Mouse (Mus musculus): ENCODE data around the gene Rnpepl1. TPM values are rescaled to one million over a fixed set of nuclear protein-coding genes. Genes with fewer than 3 reads are reported as not detected.

The Rnpepl1 gene
- polyA plus RNA-seq, 2 experiments, result 39.9 to 51.7 TPM

DNA sequence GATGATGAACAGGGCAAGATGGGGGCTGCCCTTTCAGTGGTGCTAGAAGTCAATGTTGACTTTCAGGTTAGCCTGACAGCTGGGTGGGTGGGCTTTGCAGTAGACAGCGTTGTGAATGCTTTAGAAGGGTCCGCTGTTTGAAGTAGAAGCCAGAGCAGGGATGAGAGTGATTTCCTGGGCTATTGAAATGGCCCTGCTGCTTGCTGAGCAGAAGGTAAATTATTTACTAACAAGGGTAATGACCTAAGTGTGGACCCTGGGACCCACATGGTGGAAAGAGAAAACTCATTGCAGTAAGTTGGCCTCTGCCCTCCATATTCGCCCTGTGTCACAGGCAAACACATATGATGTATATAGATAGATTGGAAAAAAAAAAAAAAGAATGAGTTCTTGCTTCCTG lies 25.9 kb downstream of the Rnpepl1 start:
- no peak overlapping the region for H3K27ac ChIP-seq (replicated peaks; ENCODE audit: low read depth, low read length)
- DNase-seq (ENCODE audit: low spot score), result no peak
- H3K9me3 ChIP-seq (ENCODE audit: control insufficient read depth, low read length), result peaks cover 7% of the 10 kb centered on the region; the same call in 1 of the 2 replicates
- no peaks in the 10 kb centered on the region for H3K27me3 ChIP-seq (ENCODE audit: control insufficient read depth, insufficient read depth, low read length)
- TF ChIP-seq POLR2A (IDR thresholded peaks at IDR 0.05; ENCODE audit: borderline replicate concordance, extremely low read depth, insufficient read depth, insufficient read length), result no peak
- H3K4me3 ChIP-seq (replicated peaks; ENCODE audit: low read length), result no peak overlapping the region
- H3K36me3 ChIP-seq (ENCODE audit: control insufficient read depth, insufficient read depth, low read length), result peaks cover 33% of the 10 kb centered on the region
- H3K4me2 ChIP-seq (replicated peaks; ENCODE audit: low read depth, low read length, severe bottlenecking), result no peak overlapping the region
- H3K4me1 ChIP-seq (ENCODE audit: control insufficient read depth, insufficient read depth, low read length), result peaks cover 13% of the 10 kb centered on the region
- no peak overlapping the region for H3K9ac ChIP-seq (ENCODE audit: low read depth, low read length, severe bottlenecking)
- no peak for ATAC-seq (ENCODE audit: low FRiP score, low read depth)
- WGBS, result 77% methylated on average over 3 of the region's 3 CpGs

DNA sequence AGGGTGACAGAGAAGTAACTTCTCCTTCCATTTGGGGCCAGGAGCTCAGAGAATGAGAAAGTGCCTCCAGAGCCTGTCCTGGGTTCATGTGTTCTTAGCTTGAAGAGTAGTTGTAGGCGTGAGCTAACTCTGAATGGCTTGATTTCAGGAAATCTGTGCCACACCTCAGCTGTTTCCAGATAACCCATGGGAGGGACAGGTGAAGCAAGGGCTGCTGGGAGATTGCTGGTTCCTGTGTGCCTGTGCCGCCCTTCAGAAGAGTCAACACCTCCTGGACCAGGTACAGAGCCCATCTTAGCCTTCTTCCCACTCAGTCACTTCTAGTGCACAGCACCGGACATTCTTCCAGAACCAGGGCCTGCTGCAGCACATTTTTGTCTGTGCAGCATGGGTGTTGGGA lies 27.2 kb downstream of the Rnpepl1 start:
- no peak overlapping the region for H3K9ac ChIP-seq (ENCODE audit: low read depth, low read length, severe bottlenecking)
- no peak overlapping the region for H3K4me3 ChIP-seq (replicated peaks; ENCODE audit: low read length)
- H3K27me3 ChIP-seq (ENCODE audit: control insufficient read depth, insufficient read depth, low read length), result no peaks in the 10 kb centered on the region
- TF ChIP-seq POLR2A (IDR thresholded peaks at IDR 0.05; ENCODE audit: borderline replicate concordance, extremely low read depth, insufficient read depth, insufficient read length), result no peak
- ATAC-seq (ENCODE audit: low FRiP score, low read depth) (no peak), DNase-seq (ENCODE audit: low spot score) (no peak)
- WGBS, result 91% methylated on average over 3 of the region's 3 CpGs
- peaks cover 47% of the 10 kb centered on the region for H3K36me3 ChIP-seq (ENCODE audit: control insufficient read depth, insufficient read depth, low read length)
- peaks cover 4% of the 10 kb centered on the region; the same call in 1 of the 2 replicates for H3K9me3 ChIP-seq (ENCODE audit: control insufficient read depth, low read length)
- H3K4me1 ChIP-seq (ENCODE audit: control insufficient read depth, insufficient read depth, low read length), result peaks cover 13% of the 10 kb centered on the region
- no peak overlapping the region for H3K4me2 ChIP-seq (replicated peaks; ENCODE audit: low read depth, low read length, severe bottlenecking)
- H3K27ac ChIP-seq (replicated peaks; ENCODE audit: low read depth, low read length), result no peak overlapping the region

DNA sequence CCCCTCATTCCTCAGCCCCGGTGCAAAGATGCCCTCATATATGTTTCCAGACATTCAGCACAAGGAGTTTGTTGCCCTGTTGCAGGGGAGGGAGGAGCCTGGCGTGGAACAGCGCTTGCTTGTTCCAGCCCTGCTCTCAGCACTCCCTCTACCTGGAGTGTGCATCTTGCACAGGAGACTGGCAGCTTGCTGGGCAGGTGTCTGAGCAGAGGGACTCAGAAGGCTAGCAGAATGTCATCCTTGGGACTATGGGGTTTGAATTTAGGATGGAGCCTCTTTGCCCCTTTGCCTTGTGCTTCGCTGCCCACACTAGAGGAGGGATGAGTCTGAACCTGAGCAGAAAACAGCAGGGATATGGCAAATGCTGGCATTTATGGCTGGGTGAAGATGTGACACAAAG lies 29.2 kb downstream of the Rnpepl1 start:
- ATAC-seq (ENCODE audit: low FRiP score, low read depth) (no peak), DNase-seq (ENCODE audit: low spot score) (no peak)
- 97% methylated on average over 4 of the region's 4 CpGs for WGBS
- Histone ChIP-seq H3K4me1 (ENCODE audit: control insufficient read depth, insufficient read depth, low read length) (peaks cover 8% of the 10 kb centered on the region), H3K27me3 (ENCODE audit: control insufficient read depth, insufficient read depth, low read length) (no peaks in the 10 kb centered on the region), H3K9me3 (ENCODE audit: control insufficient read depth, low read length) (no peaks in the 10 kb centered on the region), H3K4me3 (replicated peaks; ENCODE audit: low read length) (no peak overlapping the region), H3K9ac (ENCODE audit: low read depth, low read length, severe bottlenecking) (no peak overlapping the region), H3K36me3 (ENCODE audit: control insufficient read depth, insufficient read depth, low read length) (peaks cover 62% of the 10 kb centered on the region), H3K4me2 (replicated peaks; ENCODE audit: low read depth, low read length, severe bottlenecking) (no peak overlapping the region), H3K27ac (replicated peaks; ENCODE audit: low read depth, low read length) (no peak overlapping the region)
- TF ChIP-seq POLR2A (IDR thresholded peaks at IDR 0.05; ENCODE audit: borderline replicate concordance, extremely low read depth, insufficient read depth, insufficient read length), result no peak

DNA sequence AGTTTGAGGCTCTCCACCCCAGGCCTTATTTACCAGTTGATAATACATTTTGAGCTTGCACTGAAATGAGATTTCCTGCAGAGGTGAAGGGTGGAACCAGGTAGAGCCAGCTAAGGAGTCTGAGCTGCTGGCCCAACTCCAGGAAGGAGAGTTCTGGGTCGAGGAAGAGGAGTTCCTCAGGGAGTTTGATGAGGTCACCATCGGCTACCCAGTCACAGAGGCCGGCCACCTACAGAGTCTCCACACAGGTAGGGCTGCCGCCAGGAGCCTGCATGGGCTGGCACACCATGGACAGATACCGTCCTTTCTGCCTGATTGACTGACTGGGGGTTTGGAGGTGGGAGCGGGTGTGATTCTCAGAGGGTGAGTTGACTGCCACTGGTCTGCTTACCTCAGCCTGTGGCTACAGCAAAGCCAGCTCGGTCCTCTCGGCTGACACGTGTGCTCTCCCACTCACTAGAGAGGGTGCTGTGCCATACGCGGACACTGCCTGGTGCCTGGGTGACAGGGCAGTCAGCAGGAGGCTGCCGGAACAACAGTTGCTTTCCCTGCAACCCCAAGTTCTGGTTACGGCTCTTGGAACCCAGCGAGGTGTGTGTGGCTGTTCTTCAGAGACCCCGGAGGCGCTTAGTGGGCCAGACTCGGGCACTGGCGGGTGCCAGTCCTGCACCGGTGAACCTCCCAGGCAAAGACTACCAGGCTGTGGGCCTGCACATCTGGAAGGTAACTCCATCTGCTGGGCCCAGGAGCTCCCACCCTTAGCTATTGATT lies 32.8 kb downstream of the Rnpepl1 start:
- Histone ChIP-seq H3K9me3 (ENCODE audit: control insufficient read depth, low read length) (no peaks in the 10 kb centered on the region), H3K27me3 (ENCODE audit: control insufficient read depth, insufficient read depth, low read length) (no peaks in the 10 kb centered on the region), H3K9ac (ENCODE audit: low read depth, low read length, severe bottlenecking) (no peak overlapping the region), H3K27ac (replicated peaks; ENCODE audit: low read depth, low read length) (no peak overlapping the region), H3K4me1 (ENCODE audit: control insufficient read depth, insufficient read depth, low read length) (no peaks in the 10 kb centered on the region), H3K4me3 (replicated peaks; ENCODE audit: low read length) (no peak overlapping the region), H3K36me3 (ENCODE audit: control insufficient read depth, insufficient read depth, low read length) (peaks cover 89% of the 10 kb centered on the region), H3K4me2 (replicated peaks; ENCODE audit: low read depth, low read length, severe bottlenecking) (no peak overlapping the region)
- ATAC-seq (ENCODE audit: low FRiP score, low read depth), result no peak
- no peak for DNase-seq (ENCODE audit: low spot score)
- WGBS, result 91% methylated on average over 19 of the region's 19 CpGs
- TF ChIP-seq POLR2A (IDR thresholded peaks at IDR 0.05; ENCODE audit: borderline replicate concordance, extremely low read depth, insufficient read depth, insufficient read length), result no peak

DNA sequence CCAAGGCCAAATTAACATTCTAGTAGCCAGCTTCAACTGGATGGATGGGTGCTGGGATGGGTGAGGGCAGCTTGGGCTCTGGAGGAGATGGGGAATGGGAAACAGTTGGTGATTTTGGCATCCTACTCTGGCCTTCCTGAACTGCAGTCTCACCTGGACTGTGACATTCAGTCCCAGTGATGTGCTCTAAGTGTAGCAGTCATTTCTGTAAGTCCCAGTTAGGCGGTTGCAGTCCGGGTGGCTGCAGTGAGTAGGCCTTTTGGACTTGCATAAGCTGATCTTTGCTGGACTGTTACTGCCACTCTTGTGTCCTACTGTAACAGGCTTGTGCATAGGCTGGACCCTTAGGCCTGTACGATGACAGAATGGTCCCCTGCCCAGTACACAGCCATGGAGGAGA lies 37.4 kb downstream of the Rnpepl1 start:
- H3K36me3 ChIP-seq (ENCODE audit: control insufficient read depth, insufficient read depth, low read length), result peaks cover 64% of the 10 kb centered on the region
- 88% methylated on average over 3 of the region's 3 CpGs for WGBS
- no peak overlapping the region for H3K4me2 ChIP-seq (replicated peaks; ENCODE audit: low read depth, low read length, severe bottlenecking)
- DNase-seq (ENCODE audit: low spot score) (no peak), ATAC-seq (ENCODE audit: low FRiP score, low read depth) (no peak)
- no peak overlapping the region for H3K9ac ChIP-seq (ENCODE audit: low read depth, low read length, severe bottlenecking)
- no peak overlapping the region for H3K27ac ChIP-seq (replicated peaks; ENCODE audit: low read depth, low read length)
- no peaks in the 10 kb centered on the region for H3K9me3 ChIP-seq (ENCODE audit: control insufficient read depth, low read length)
- TF ChIP-seq POLR2A (IDR thresholded peaks at IDR 0.05; ENCODE audit: borderline replicate concordance, extremely low read depth, insufficient read depth, insufficient read length), result no peak
- H3K4me3 ChIP-seq (replicated peaks; ENCODE audit: low read length), result no peak overlapping the region
- H3K27me3 ChIP-seq (ENCODE audit: control insufficient read depth, insufficient read depth, low read length), result no peaks in the 10 kb centered on the region
- no peaks in the 10 kb centered on the region for H3K4me1 ChIP-seq (ENCODE audit: control insufficient read depth, insufficient read depth, low read length)
